ENCODE assay signal across 15 mouse cellular contexts in genomic region chr9:78096376-78096775, GRCm38 (mm10). TPM values are rescaled to one million over a fixed set of nuclear protein-coding genes. Genes with fewer than 3 reads are reported as not detected.
A peak's percentile ranks its signal among the peaks of the same experiment; 100 is the strongest.
DNase-seq lines count a peak whose midpoint lies in the region; ATAC-seq and TF ChIP-seq lines count a peak whose summit lies in the region.
"Had no signal": no experiment of that assay in that cellular context is flagged by ENCODE, and none has a peak within 500 bp of the region (broad histone marks: within the 10 kb centered on the region; RNA-seq: fewer than 3 reads in every experiment).

No protein-coding gene starts in this region.

- H3K27me3 ChIP-seq in liver, embryonic 12.5 days (replicated peaks), result no peaks in the 10 kb centered on the region
- H3K27me3 ChIP-seq in MEL (ENCODE audit: control insufficient read depth in 1 of 2, insufficient read depth in 2 of 2, low read length in 2 of 2), result no peaks in the 10 kb centered on the region

- peaks cover 13% of the 10 kb centered on the region for H3K9me3 ChIP-seq in liver, embryonic 12.5 days (replicated peaks)
- no peaks in the 10 kb centered on the region for H3K9me3 ChIP-seq in MEL (replicated peaks; ENCODE audit: insufficient read depth, low read length)

- DNase-seq in liver (peak; percentile 33), MEL (ENCODE audit: low read depth, low spot score) (peak; percentile 62)
- DNase-seq in CD4-positive helper T cell, adult 2 months (ENCODE audit: low read depth, low spot score), result peak; percentile 21
- DNase-seq in urinary bladder, adult 18-20 months (ENCODE audit: low spot score in 2 of 2), result no peak
- DNase-seq in testis, postnatal 14 days (ENCODE audit: low spot score), result no peak
- DNase-seq: adrenal gland, adult 8-10 months; cerebellum, adult 9-11 months; gastrocnemius, postnatal 10 days; heart, postnatal 4 days; kidney, postnatal 10 days; right cerebral cortex, postnatal 25 days had no signal

- no peak for TF ChIP-seq EP300 in MEL (IDR thresholded peaks at IDR 0.05; ENCODE audit: low read depth in 1 of 2, low read length in 2 of 2)

- no peak for ATAC-seq in liver, embryonic 12.5 days
- 0 out of 2 replicates have a peak, but pooled peaks have one; percentile 44 for ATAC-seq in megakaryocyte progenitor cell, adult 5-6 weeks (replicated peaks; ENCODE audit: poor library complexity)

- H3K27ac ChIP-seq in liver, embryonic 12.5 days, result no peak overlapping the region
- no peak overlapping the region for H3K27ac ChIP-seq in MEL (ENCODE audit: control insufficient read depth, low read depth, low read length)

- H3K4me3 ChIP-seq in liver, embryonic 12.5 days, result no peak overlapping the region
- no peak overlapping the region for H3K4me3 ChIP-seq in MEL (ENCODE audit: control insufficient read depth in 1 of 2, insufficient read depth in 1 of 2, low read depth in 2 of 2, low read length in 2 of 2)
- H3K4me3 ChIP-seq: myocyte had no signal

- no peak overlapping the region for H3K4me2 ChIP-seq in liver, embryonic 12.5 days

- H3K4me1 ChIP-seq in liver, embryonic 12.5 days, result peaks cover 6% of the 10 kb centered on the region; the same call in 1 of the 2 replicates
- peaks cover 4 to 10% of the 10 kb centered on the region in 2 experiments for H3K4me1 ChIP-seq in MEL (ENCODE audit: control insufficient read depth in 1 of 2, insufficient read depth in 2 of 2, low read length in 2 of 2)

- TF ChIP-seq RAD21 in MEL (IDR thresholded peaks at IDR 0.05; ENCODE audit: low read depth, low read length), result peak; percentile 61

- no peak overlapping the region for H3K9ac ChIP-seq in liver, embryonic 12.5 days
- H3K9ac ChIP-seq in MEL (ENCODE audit: control insufficient read depth, low read depth, low read length, poor library complexity, severe bottlenecking), result no peak overlapping the region

- no peak for TF ChIP-seq POLR2A in MEL (IDR thresholded peaks at IDR 0.05; ENCODE audit: control insufficient read depth in 1 of 2, insufficient read depth in 1 of 2, low read depth in 1 of 2, low read length in 2 of 2, poor library complexity in 1 of 2)

- WGBS in liver, embryonic 12.5 days (ENCODE audit: insufficient replicate concordance), result 93% methylated on average over 6 of the region's 6 CpGs

- peaks cover 99% of the 10 kb centered on the region for H3K36me3 ChIP-seq in liver, embryonic 12.5 days
- peaks cover 14 to 49% of the 10 kb centered on the region in 2 experiments for H3K36me3 ChIP-seq in MEL (ENCODE audit: control insufficient read depth in 1 of 2, insufficient read depth in 2 of 2, low read length in 2 of 2)

- peaks cover 3% of the 10 kb centered on the region for H3K79me2 ChIP-seq in MEL (ENCODE audit: control insufficient read depth, insufficient read depth, low read length, poor library complexity)

- TF ChIP-seq CTCF in MEL (IDR thresholded peaks at IDR 0.05 in 2 of 3, conservative IDR thresholded peaks at IDR 0.05 in 1 of 3; ENCODE audit: control insufficient read depth in 1 of 3, insufficient read depth in 1 of 3, low read depth in 2 of 3, low read length in 3 of 3, poor library complexity in 1 of 3, severe bottlenecking in 1 of 3), result peak; percentile 33 to 64 (median 57); a peak in 5 of 6 replicates

TF ChIP-seq in MEL, 35 proteins besides CTCF, POLR2A, EP300 and RAD21:
- TF ChIP-seq ZNF384 (IDR thresholded peaks at IDR 0.05; ENCODE audit: low read depth, low read length) (no peak; the same call in 1 of the 2 replicates), SMC3 (IDR thresholded peaks at IDR 0.05; ENCODE audit: low read depth, low read length) (peak; percentile 55)

RNA-seq across cellular contexts. Expression of gene Fbxo9, which starts 12.5 kb away (rescaled TPM):
- 74.8 and 75.0 TPM in 2 replicates for polyA plus RNA-seq in liver, embryonic 12.5 days (2016; fragmentation: Nextera tagmentation; extraction: Ambion mirVana)
- 47.0 and 56.0 TPM in 2 replicates for total RNA-seq in MEL (2012; rRNA removed)
- polyA plus RNA-seq in MEL (2012; ENCODE audit: insufficient read depth in 1 of 2, insufficient read length in 2 of 2, low read depth in 1 of 2, low replicate concordance in 2 of 2, missing spikeins in 1 of 2), result 100 to 1,000 TPM in 1 of 2 experiments, 10 to 100 TPM in 1; 47.0 to 402 TPM
- 51.1 and 58.3 TPM in 2 replicates for total RNA-seq in megakaryocyte progenitor cell, adult 5-6 weeks (2015)
- total RNA-seq in megakaryocyte progenitor cell, adult 5-6 weeks (2017), result 48.1 and 61.6 TPM in 2 replicates

RNA-seq across cellular contexts. Expression of gene Ick, which starts 12.6 kb away (rescaled TPM):
- 7.0 and 7.4 TPM in 2 replicates for polyA plus RNA-seq in liver, embryonic 12.5 days (2016; fragmentation: Nextera tagmentation; extraction: Ambion mirVana)
- total RNA-seq in MEL (2012; rRNA removed), result 6.1 and 6.5 TPM in 2 replicates
- 10 to 100 TPM in 1 of 2 experiments, not detected in 1; 16.1 TPM for polyA plus RNA-seq in MEL (2012; ENCODE audit: insufficient read depth in 1 of 2, insufficient read length in 2 of 2, low read depth in 1 of 2, low replicate concordance in 2 of 2, missing spikeins in 1 of 2)
- total RNA-seq in megakaryocyte progenitor cell, adult 5-6 weeks (2015), result 11.0 and 12.4 TPM in 2 replicates
- total RNA-seq in megakaryocyte progenitor cell, adult 5-6 weeks (2017), result 5.1 and 15.3 TPM in 2 replicates

RNA-seq across cellular contexts. Expression of gene Gcm1, which starts 44.7 kb away (rescaled TPM):
- polyA plus RNA-seq in liver, embryonic 12.5 days (2016; fragmentation: Nextera tagmentation; extraction: Ambion mirVana), result not detected in 2 replicates
- not detected in 2 replicates for total RNA-seq in MEL (2012; rRNA removed)
- polyA plus RNA-seq in MEL (2012; ENCODE audit: insufficient read depth in 1 of 2, insufficient read length in 2 of 2, low read depth in 1 of 2, low replicate concordance in 2 of 2, missing spikeins in 1 of 2), result not detected
- total RNA-seq in megakaryocyte progenitor cell, adult 5-6 weeks (2015), result not detected in 2 replicates
- not detected in 2 replicates for total RNA-seq in megakaryocyte progenitor cell, adult 5-6 weeks (2017)
- total RNA-seq: adrenal gland, adult 8-10 months; gastrocnemius, postnatal 10 days; heart, postnatal 4 days had no signal
- polyA plus RNA-seq: myocyte; urinary bladder, adult 2 months had no signal

Comparison
In these comparisons a context has a peak if more than half of its experiments do, and no peak if none do; other contexts are left out.
1. DNase-seq: peak in liver (single experiment), CD4-positive helper T cell, adult 2 months (single experiment) and MEL (single experiment); none in urinary bladder, adult 18-20 months (0 of 2) and testis, postnatal 14 days (single experiment).